Mouse (Mus musculus): Measurements from ENCODE around the gene Slc16a4. TPM values are rescaled to one million over a fixed set of nuclear protein-coding genes. Genes with fewer than 3 reads are reported as not detected.

Gene Slc16a4
- total and polyA plus RNA-seq, 2 experiments from 2014 or later = 1.4 to 2.4 TPM

GRCm38 (mm10) chr3:107266814-107267345 lies 24.1 kb upstream of the Slc16a4 start:
- no peak for TF ChIP-seq CTCF (IDR thresholded peaks at IDR 0.05)
- H3K4me3 ChIP-seq (ENCODE audit: low read depth, low read length) = no peak overlapping the region
- no peak for DNase-seq (ENCODE audit: low spot score)
- H3K36me3 ChIP-seq (ENCODE audit: insufficient read depth, low read length) = no peaks in the 10 kb centered on the region
- no peak for ATAC-seq (ENCODE audit: low FRiP score)
- 0 out of 2 replicates have a peak, but pooled peaks cover under 1% of the 10 kb centered on the region for H3K4me1 ChIP-seq (ENCODE audit: insufficient read depth, low read length)
- no peaks in the 10 kb centered on the region for H3K27me3 ChIP-seq (ENCODE audit: insufficient read depth, low read length)
- no peak overlapping the region for H3K4me2 ChIP-seq (ENCODE audit: low read depth, low read length, poor library complexity, severe bottlenecking)
- H3K9ac ChIP-seq (replicated peaks; ENCODE audit: low read length, poor library complexity, severe bottlenecking) = no peak overlapping the region
- 51% methylated on average over 2 of the region's 2 CpGs for WGBS
- no peaks in the 10 kb centered on the region for H3K9me3 ChIP-seq (ENCODE audit: low read length)
- no peak overlapping the region for H3K27ac ChIP-seq (ENCODE audit: low read depth, low read length)

- no peak overlapping the region for H3K9ac ChIP-seq (replicated peaks; ENCODE audit: low read length, poor library complexity, severe bottlenecking)
- no peaks in the 10 kb centered on the region for H3K27me3 ChIP-seq (ENCODE audit: insufficient read depth, low read length)
- 92% methylated on average over 3 of the region's 3 CpGs for WGBS
- no peak for DNase-seq (ENCODE audit: low spot score)
- H3K4me3 ChIP-seq (ENCODE audit: low read depth, low read length) = no peak overlapping the region
- no peak for TF ChIP-seq CTCF (IDR thresholded peaks at IDR 0.05)
- no peak overlapping the region for H3K4me2 ChIP-seq (ENCODE audit: low read depth, low read length, poor library complexity, severe bottlenecking)
- H3K27ac ChIP-seq (ENCODE audit: low read depth, low read length) = no peak overlapping the region
- H3K4me1 ChIP-seq (ENCODE audit: insufficient read depth, low read length) = no peaks in the 10 kb centered on the region
- no peak for ATAC-seq (ENCODE audit: low FRiP score)
- no peaks in the 10 kb centered on the region for H3K36me3 ChIP-seq (ENCODE audit: insufficient read depth, low read length)
- no peaks in the 10 kb centered on the region for H3K9me3 ChIP-seq (ENCODE audit: low read length)
Observed at GRCm38 (mm10) chr3:107272433-107272832, 18.6 kb upstream of the Slc16a4 start.

GRCm38 (mm10) chr3:107273820-107274219 lies 17.2 kb upstream of the Slc16a4 start:
- no peak overlapping the region for H3K27ac ChIP-seq (ENCODE audit: low read depth, low read length)
- TF ChIP-seq CTCF (IDR thresholded peaks at IDR 0.05) = peak; percentile 94
- ATAC-seq (ENCODE audit: low FRiP score) (peak; percentile 75), DNase-seq (ENCODE audit: low spot score) (peak; percentile 83)
- H3K4me3 ChIP-seq (ENCODE audit: low read depth, low read length) = no peak overlapping the region
- no peak overlapping the region for H3K4me2 ChIP-seq (ENCODE audit: low read depth, low read length, poor library complexity, severe bottlenecking)
- no peaks in the 10 kb centered on the region for H3K27me3 ChIP-seq (ENCODE audit: insufficient read depth, low read length)
- H3K9me3 ChIP-seq (ENCODE audit: low read length) = no peaks in the 10 kb centered on the region
- no peak overlapping the region for H3K9ac ChIP-seq (replicated peaks; ENCODE audit: low read length, poor library complexity, severe bottlenecking)
- WGBS = 10% methylated on average over 3 of the region's 3 CpGs
- H3K36me3 ChIP-seq (ENCODE audit: insufficient read depth, low read length) = no peaks in the 10 kb centered on the region
- H3K4me1 ChIP-seq (ENCODE audit: insufficient read depth, low read length) = 0 out of 2 replicates have a peak, but pooled peaks cover 3% of the 10 kb centered on the region

GRCm38 (mm10) chr3:107275351-107275750 lies 15.7 kb upstream of the Slc16a4 start:
- DNase-seq (ENCODE audit: low spot score) (no peak), ATAC-seq (ENCODE audit: low FRiP score) (no peak)
- 0 out of 2 replicates have a peak, but pooled peaks cover 8% of the 10 kb centered on the region for H3K4me1 ChIP-seq (ENCODE audit: insufficient read depth, low read length)
- no peak overlapping the region for H3K4me2 ChIP-seq (ENCODE audit: low read depth, low read length, poor library complexity, severe bottlenecking)
- WGBS = 68% methylated on average over 5 of the region's 5 CpGs
- no peaks in the 10 kb centered on the region for H3K36me3 ChIP-seq (ENCODE audit: insufficient read depth, low read length)
- TF ChIP-seq CTCF (IDR thresholded peaks at IDR 0.05) = no peak
- no peak overlapping the region for H3K9ac ChIP-seq (replicated peaks; ENCODE audit: low read length, poor library complexity, severe bottlenecking)
- H3K9me3 ChIP-seq (ENCODE audit: low read length) = no peaks in the 10 kb centered on the region
- no peak overlapping the region for H3K27ac ChIP-seq (ENCODE audit: low read depth, low read length)
- no peak overlapping the region for H3K4me3 ChIP-seq (ENCODE audit: low read depth, low read length)
- no peaks in the 10 kb centered on the region for H3K27me3 ChIP-seq (ENCODE audit: insufficient read depth, low read length)

GRCm38 (mm10) chr3:107275996-107276395 lies 15.0 kb upstream of the Slc16a4 start:
- H3K4me2 ChIP-seq (ENCODE audit: low read depth, low read length, poor library complexity, severe bottlenecking) = no peak overlapping the region
- TF ChIP-seq CTCF (IDR thresholded peaks at IDR 0.05) = peak; percentile 49
- H3K9ac ChIP-seq (replicated peaks; ENCODE audit: low read length, poor library complexity, severe bottlenecking) = no peak overlapping the region
- H3K4me1 ChIP-seq (ENCODE audit: insufficient read depth, low read length) = 0 out of 2 replicates have a peak, but pooled peaks cover 8% of the 10 kb centered on the region
- no peaks in the 10 kb centered on the region for H3K36me3 ChIP-seq (ENCODE audit: insufficient read depth, low read length)
- no peak overlapping the region for H3K4me3 ChIP-seq (ENCODE audit: low read depth, low read length)
- ATAC-seq (ENCODE audit: low FRiP score) (no peak), DNase-seq (ENCODE audit: low spot score) (peak; percentile 15)
- WGBS = 57% methylated on average over 4 of the region's 4 CpGs
- H3K9me3 ChIP-seq (ENCODE audit: low read length) = no peaks in the 10 kb centered on the region
- H3K27me3 ChIP-seq (ENCODE audit: insufficient read depth, low read length) = no peaks in the 10 kb centered on the region
- no peak overlapping the region for H3K27ac ChIP-seq (ENCODE audit: low read depth, low read length)

GRCm38 (mm10) chr3:107276626-107277025 lies 14.4 kb upstream of the Slc16a4 start:
- H3K4me2 ChIP-seq (ENCODE audit: low read depth, low read length, poor library complexity, severe bottlenecking) = no peak overlapping the region
- no peak overlapping the region for H3K27ac ChIP-seq (ENCODE audit: low read depth, low read length)
- no peaks in the 10 kb centered on the region for H3K36me3 ChIP-seq (ENCODE audit: insufficient read depth, low read length)
- no peak for ATAC-seq (ENCODE audit: low FRiP score)
- H3K27me3 ChIP-seq (ENCODE audit: insufficient read depth, low read length) = no peaks in the 10 kb centered on the region
- DNase-seq (ENCODE audit: low spot score) = no peak
- H3K4me1 ChIP-seq (ENCODE audit: insufficient read depth, low read length) = 0 out of 2 replicates have a peak, but pooled peaks cover 8% of the 10 kb centered on the region
- H3K9me3 ChIP-seq (ENCODE audit: low read length) = no peaks in the 10 kb centered on the region
- 86% methylated on average over 3 of the region's 3 CpGs for WGBS
- no peak overlapping the region for H3K4me3 ChIP-seq (ENCODE audit: low read depth, low read length)
- no peak for TF ChIP-seq CTCF (IDR thresholded peaks at IDR 0.05)
- no peak overlapping the region for H3K9ac ChIP-seq (replicated peaks; ENCODE audit: low read length, poor library complexity, severe bottlenecking)
